Mouse (Mus musculus) liver, adult 10 weeks (tissue): Measurements from ENCODE around the gene Ifi207. TPM values are rescaled to one million over a fixed set of nuclear protein-coding genes. Genes with fewer than 3 reads are reported as not detected.

Source experiments
- polyA plus RNA-seq: library from polyadenylated mRNA; stranded (reverse); fragments of 350-450 nt; fragmentation: Illumina TruSeq; extraction: RNeasy Lipid Tissue Mini Kit (QIAGEN cat#74804); gene quantifications from one replicate; pipeline ENCODE4 v1.2.3, GENCODE M21; 2014; ENCODE audit warnings: low read depth, low replicate concordance

The Ifi207 gene
- 6.9 TPM for polyA plus RNA-seq

DNA sequence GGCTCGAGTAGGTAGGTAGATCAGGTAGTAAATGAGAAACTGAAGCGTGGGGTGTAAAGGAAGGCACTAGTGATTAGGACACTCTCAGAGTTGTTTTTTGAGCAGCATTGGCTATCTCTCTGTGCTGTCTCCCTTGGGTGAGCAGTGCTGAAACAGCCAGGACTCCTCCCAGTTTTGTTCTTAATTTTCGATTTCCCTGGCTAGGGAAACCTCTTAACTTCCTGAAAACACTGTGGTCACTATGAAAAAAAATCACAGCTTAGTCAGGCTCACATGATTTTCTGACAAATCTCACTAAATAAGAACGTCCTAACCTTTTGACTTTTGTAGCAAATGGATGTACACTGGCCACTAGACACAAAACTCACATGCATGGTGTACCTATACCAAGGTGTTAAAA is at the start of gene Ifi207:
Gene Ifi207, minus strand, starts transcription at position 92 of the 400 bp plus-strand sequence.

DNA sequence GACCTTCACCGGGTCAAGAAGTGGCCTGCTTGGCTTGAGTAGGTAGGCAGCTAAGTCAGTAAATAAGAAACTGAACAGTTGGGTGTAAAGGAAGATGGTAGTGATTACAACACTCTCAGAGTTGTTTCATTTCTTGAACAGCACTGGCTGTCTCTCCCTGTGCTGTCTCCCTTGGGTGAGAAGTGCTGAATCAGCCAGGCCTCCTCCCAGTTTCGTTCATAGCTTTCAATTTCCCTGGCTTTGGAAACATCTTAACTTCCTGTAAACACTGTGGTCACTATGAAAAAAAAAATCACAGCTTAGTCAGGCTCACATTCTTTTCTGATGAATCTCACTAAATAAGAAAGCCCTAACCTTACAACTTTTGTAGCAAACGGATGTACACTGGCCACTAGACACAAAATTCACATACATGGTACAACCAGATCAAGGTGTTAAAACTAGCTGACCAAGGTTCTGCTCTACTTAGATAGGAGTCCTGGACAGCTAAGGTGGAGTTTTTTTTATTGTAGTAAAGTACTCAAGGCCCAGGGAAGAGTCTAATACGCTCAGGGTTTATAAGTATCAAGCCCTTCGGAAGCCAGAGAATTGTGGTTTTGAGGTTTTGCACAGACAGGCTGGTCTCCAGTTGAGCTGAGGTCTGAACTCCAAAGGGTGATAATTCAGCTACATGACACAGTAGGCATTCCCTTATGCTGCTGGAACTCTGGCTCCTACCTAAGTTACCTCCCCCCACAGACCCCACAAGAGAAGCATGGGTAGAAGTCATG is 25.5 kb upstream of the Ifi207 start, which contains the start of gene Ifi204:
Gene Ifi204, minus strand, starts transcription at position 96 of the 770 bp plus-strand sequence.

DNA sequence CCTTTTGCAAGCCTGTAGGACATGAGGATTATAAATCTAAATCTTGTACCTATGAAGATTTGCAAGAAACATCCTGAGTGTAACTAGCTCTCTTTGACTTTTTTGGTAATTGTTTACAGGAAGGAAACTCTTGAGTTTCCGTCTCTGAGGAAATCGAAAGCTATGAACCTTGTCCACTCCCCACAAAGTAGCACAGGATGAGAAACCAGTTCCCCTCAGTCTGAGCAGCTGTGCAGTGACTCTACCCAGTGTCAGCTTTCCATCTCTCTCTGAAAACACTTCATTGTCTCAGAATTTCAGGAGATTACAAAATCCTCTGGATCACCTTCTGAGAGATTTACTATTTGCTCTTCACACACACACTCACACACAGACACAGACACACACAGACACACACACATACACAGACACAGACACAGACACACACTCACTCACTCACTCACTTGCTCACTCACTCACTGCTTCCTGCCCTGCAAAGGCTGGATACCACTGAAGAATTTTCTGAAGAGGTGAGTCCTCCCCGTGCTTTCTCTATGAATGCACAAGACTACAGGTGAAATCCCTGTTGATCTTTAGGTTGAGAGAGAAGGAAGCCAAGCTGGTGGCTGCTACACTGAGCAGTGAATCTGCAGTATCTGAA is 68.0 kb downstream of the Ifi207 start, which contains the start of gene Ifi208:
Gene Ifi208, plus strand, starts transcription at position 218 of the 640 bp plus-strand sequence.

Other genes with a start within 250 kb of the Ifi207 start
- gene Ifi214, start 205.8 kb downstream of the Ifi207 start, polyA plus RNA-seq = 0.26 TPM
- 4.4 TPM for gene Ifi213, start 142.5 kb downstream of the Ifi207 start, polyA plus RNA-seq
- 4.9 TPM for gene Ifi209, start 110.8 kb downstream of the Ifi207 start, polyA plus RNA-seq
- 2.2 TPM for gene Ifi208, start 68.1 kb downstream of the Ifi207 start, polyA plus RNA-seq
- 20.5 TPM for gene Ifi204, start 25.2 kb upstream of the Ifi207 start, polyA plus RNA-seq
- 7.0 TPM for gene Ifi211, start 171.3 kb upstream of the Ifi207 start, polyA plus RNA-seq
- gene Mndal, start 200.7 kb upstream of the Ifi207 start, polyA plus RNA-seq = 41.8 TPM
- gene Ifi203, start 200.9 kb upstream of the Ifi207 start, polyA plus RNA-seq = 30.4 TPM
- not detected for gene Ifi202b, start 241.0 kb upstream of the Ifi207 start, polyA plus RNA-seq